Comparison of ENCODE assay signal across 8 mouse cellular contexts in the genomic region with DNA sequence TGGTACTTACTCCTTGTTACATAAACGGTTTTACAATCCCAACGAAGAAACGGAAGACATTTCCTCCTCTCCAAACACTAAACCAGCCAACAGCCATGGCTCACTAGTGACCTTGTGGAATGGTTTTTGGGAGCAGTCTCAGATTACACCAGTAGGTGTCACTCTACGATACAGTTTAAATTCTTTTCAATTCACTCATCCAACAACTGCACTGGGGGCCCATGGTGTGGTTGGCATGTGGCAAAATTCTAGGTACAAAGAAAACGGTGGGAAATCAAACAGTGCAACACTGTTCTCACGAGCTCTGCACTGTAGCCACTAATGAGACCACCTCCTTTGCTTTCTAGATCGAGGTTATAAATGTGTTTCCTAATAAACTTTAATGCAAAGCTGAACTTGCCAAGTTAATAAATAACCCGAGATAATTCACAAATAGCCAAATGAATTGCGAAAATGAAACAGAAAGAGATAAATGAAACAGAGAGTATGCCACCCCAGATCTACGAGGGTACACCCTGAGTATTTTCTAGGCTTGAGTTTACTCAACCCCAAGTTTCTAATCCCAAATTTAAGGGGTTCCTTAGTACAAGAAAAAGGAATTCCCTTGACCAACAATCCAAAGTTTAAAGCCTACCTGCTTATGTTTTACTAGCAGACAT.
DNase-seq lines count a peak whose midpoint lies in the region; ATAC-seq and TF ChIP-seq lines count a peak whose summit lies in the region.

No protein-coding gene starts in this region.

- H3K9ac ChIP-seq in intestine, postnatal 0 days (ENCODE audit: low read depth, low read length): no peak overlapping the region
- no peak overlapping the region for H3K9ac ChIP-seq in limb, embryonic 13.5 days

- no peaks in the 10 kb centered on the region for H3K27me3 ChIP-seq in intestine, postnatal 0 days (replicated peaks; ENCODE audit: control insufficient read depth, insufficient read depth, low read length)
- no peaks in the 10 kb centered on the region for H3K27me3 ChIP-seq in limb, embryonic 13.5 days

- H3K4me1 ChIP-seq in intestine, postnatal 0 days (replicated peaks; ENCODE audit: control insufficient read depth, insufficient read depth, low read length): no peaks in the 10 kb centered on the region
- H3K4me1 ChIP-seq in limb, embryonic 13.5 days: peaks cover 13% of the 10 kb centered on the region

- peak overlapping the region; percentile 48 for H3K4me2 ChIP-seq in intestine, postnatal 0 days (replicated peaks; ENCODE audit: low read depth)
- H3K4me2 ChIP-seq in limb, embryonic 13.5 days (replicated peaks): no peak overlapping the region

- H3K9me3 ChIP-seq in intestine, postnatal 0 days (ENCODE audit: control insufficient read depth): no peaks in the 10 kb centered on the region
- no peaks in the 10 kb centered on the region for H3K9me3 ChIP-seq in limb, embryonic 13.5 days

- 0 out of 2 replicates have a peak overlapping the region, but pooled peaks have one; percentile 3 for H3K4me3 ChIP-seq in intestine, postnatal 0 days (ENCODE audit: low read depth, low read length)
- H3K4me3 ChIP-seq in limb, embryonic 13.5 days: no peak overlapping the region

- DNase-seq in cerebellum, adult 18-20 months: peak; percentile 34 to 56
- peak; percentile 66 for DNase-seq in urinary bladder, postnatal 14 days (ENCODE audit: low spot score)
- DNase-seq in urinary bladder, adult 2 months (ENCODE audit: low spot score): no peak
- peak; percentile 77 for DNase-seq in embryo, embryonic 11 days
- peak; percentile 47 for DNase-seq in retina, adult 2 months (ENCODE audit: low read depth, low spot score)

- peak overlapping the region; percentile 77 for H3K27ac ChIP-seq in intestine, postnatal 0 days (ENCODE audit: low read depth, low read length)
- no peak overlapping the region for H3K27ac ChIP-seq in limb, embryonic 13.5 days

- peaks cover 10% of the 10 kb centered on the region; the same call in 1 of the 2 replicates for H3K36me3 ChIP-seq in intestine, postnatal 0 days (ENCODE audit: control insufficient read depth, insufficient read depth)
- peaks cover 30% of the 10 kb centered on the region for H3K36me3 ChIP-seq in limb, embryonic 13.5 days

- WGBS in intestine, postnatal 0 days: 28% methylated on average over 10 of the region's 10 CpGs
- 40% methylated on average over 10 of the region's 10 CpGs for WGBS in limb, embryonic 13.5 days

- ATAC-seq in cerebellum, adult (ENCODE audit: insufficient number of reproducible peaks, low FRiP score, low TSS enrichment): no peak
- peak; percentile 76 for ATAC-seq in intestine, postnatal 0 days
- ATAC-seq in limb, embryonic 13.5 days (ENCODE audit: low FRiP score, low read depth): peak; percentile 54; the same call in 1 of the 2 replicates

- peak; percentile 83 for TF ChIP-seq CTCF in intestine, postnatal 0 days (IDR thresholded peaks at IDR 0.05; ENCODE audit: low read depth)
